Mouse (Mus musculus): ENCODE data around the gene Asxl1. TPM values are rescaled to one million over a fixed set of nuclear protein-coding genes. Genes with fewer than 3 reads are reported as not detected.

Gene Asxl1
- polyA plus RNA-seq (2014; fragmentation: Illumina TruSeq; extraction: RNeasy Lipid Tissue Mini Kit (QIAGEN cat#74804); ENCODE audit: low read depth, low replicate concordance) = 13.9 TPM

GRCm38 (mm10) chr2:153345454-153346220 is at the start of gene Asxl1:
Asxl1 (plus strand) TSS chr2:153345829.

Other genes with a start within 250 kb of the Asxl1 start
- gene Hck, start 237.4 kb upstream of the Asxl1 start, polyA plus RNA-seq (2014; fragmentation: Illumina TruSeq; extraction: RNeasy Lipid Tissue Mini Kit (QIAGEN cat#74804); ENCODE audit: low read depth, low replicate concordance) = 2.0 TPM
- 38.6 TPM for gene Tm9sf4, start 184.5 kb upstream of the Asxl1 start, polyA plus RNA-seq (2014; fragmentation: Illumina TruSeq; extraction: RNeasy Lipid Tissue Mini Kit (QIAGEN cat#74804); ENCODE audit: low read depth, low replicate concordance)
- 1.5 TPM for gene Tspyl3, start 120.4 kb upstream of the Asxl1 start, polyA plus RNA-seq (2014; fragmentation: Illumina TruSeq; extraction: RNeasy Lipid Tissue Mini Kit (QIAGEN cat#74804); ENCODE audit: low read depth, low replicate concordance)
- 3.6 TPM for gene Plagl2, start 104.4 kb upstream of the Asxl1 start, polyA plus RNA-seq (2014; fragmentation: Illumina TruSeq; extraction: RNeasy Lipid Tissue Mini Kit (QIAGEN cat#74804); ENCODE audit: low read depth, low replicate concordance)
- gene Pofut1, start 104.3 kb upstream of the Asxl1 start, polyA plus RNA-seq (2014; fragmentation: Illumina TruSeq; extraction: RNeasy Lipid Tissue Mini Kit (QIAGEN cat#74804); ENCODE audit: low read depth, low replicate concordance) = 11.8 TPM
- 7.7 TPM for gene Kif3b, start 54.4 kb upstream of the Asxl1 start, polyA plus RNA-seq (2014; fragmentation: Illumina TruSeq; extraction: RNeasy Lipid Tissue Mini Kit (QIAGEN cat#74804); ENCODE audit: low read depth, low replicate concordance)
- not detected for gene 4930404H24Rik, start 147.0 kb downstream of the Asxl1 start, polyA plus RNA-seq (2014; fragmentation: Illumina TruSeq; extraction: RNeasy Lipid Tissue Mini Kit (QIAGEN cat#74804); ENCODE audit: low read depth, low replicate concordance)
- gene Nol4l, start 184.1 kb downstream of the Asxl1 start, polyA plus RNA-seq (2014; fragmentation: Illumina TruSeq; extraction: RNeasy Lipid Tissue Mini Kit (QIAGEN cat#74804); ENCODE audit: low read depth, low replicate concordance) = 2.1 TPM